Mouse (Mus musculus): ENCODE data around the gene Gpr37. TPM values are rescaled to one million over a fixed set of nuclear protein-coding genes. Genes with fewer than 3 reads are reported as not detected.
A peak's percentile ranks its signal among the peaks of the same experiment; 100 is the strongest.

The Gpr37 gene
- total RNA-seq (2021) = 1 to 10 TPM; 1.6 to 2.1 TPM
- long read RNA-seq, experiment 1, full-length matches to known transcripts = 3 of 3 reads
- long read RNA-seq, experiment 1, partial matches to known transcripts = 0 of 3 reads
- long read RNA-seq, experiment 1, other reads (novel, unspliced or antisense) = 0 of 3 reads
- long read RNA-seq, experiment 2, full-length matches to known transcripts = 3 of 3 reads
- long read RNA-seq, experiment 2, partial matches to known transcripts = 0 of 3 reads
- long read RNA-seq, experiment 2, other reads (novel, unspliced or antisense) = 0 of 3 reads

GRCm38 (mm10) chr6:25690629-25691028 lies at the start of gene Gpr37:
Gene Gpr37 (minus strand): TSS chr6:25690729.
- no peak for DNase-seq (ENCODE audit: low spot score in 2 of 2)

- no peak for DNase-seq (ENCODE audit: low spot score in 2 of 2)
These were observed 46.0 kb upstream of the Gpr37 start for GRCm38 (mm10) chr6:25736533-25736932.

- no peak for DNase-seq (ENCODE audit: low spot score in 2 of 2)
These were observed 36.0 kb upstream of the Gpr37 start for GRCm38 (mm10) chr6:25726560-25726959.

- no peak for DNase-seq (ENCODE audit: low spot score in 2 of 2)
These were observed 20.1 kb upstream of the Gpr37 start for GRCm38 (mm10) chr6:25710601-25711000.

GRCm38 (mm10) chr6:25709250-25709895 lies 18.8 kb upstream of the Gpr37 start:
- peak in 1 of 2 experiments; percentile 7 for DNase-seq (ENCODE audit: low spot score in 2 of 2)

GRCm38 (mm10) chr6:25699956-25700355 lies 9.4 kb upstream of the Gpr37 start:
- no peak for DNase-seq (ENCODE audit: low spot score in 2 of 2)

GRCm38 (mm10) chr6:25690284-25690605 lies 284 bp downstream of the Gpr37 start:
- peak; percentile 7 to 15 for DNase-seq (ENCODE audit: low spot score in 2 of 2)

GRCm38 (mm10) chr6:25689520-25690283 lies 827 bp downstream of the Gpr37 start:
- peak; percentile 14 to 32 for DNase-seq (ENCODE audit: low spot score in 2 of 2)

GRCm38 (mm10) chr6:25688927-25689519 lies 1.5 kb downstream of the Gpr37 start:
- DNase-seq (ENCODE audit: low spot score in 2 of 2) = peak in 1 of 2 experiments; percentile 2

GRCm38 (mm10) chr6:25686760-25687200 lies 3.7 kb downstream of the Gpr37 start:
- no peak for DNase-seq (ENCODE audit: low spot score in 2 of 2)

- no peak for DNase-seq (ENCODE audit: low spot score in 2 of 2)
These were observed 6.1 kb downstream of the Gpr37 start for GRCm38 (mm10) chr6:25684391-25684790.

- DNase-seq (ENCODE audit: low spot score in 2 of 2) = no peak
These were observed 15.4 kb downstream of the Gpr37 start for GRCm38 (mm10) chr6:25675111-25675510.

- DNase-seq (ENCODE audit: low spot score in 2 of 2) = no peak
These were observed 16.7 kb downstream of the Gpr37 start for GRCm38 (mm10) chr6:25673801-25674200.

GRCm38 (mm10) chr6:25670150-25670549 lies 20.4 kb downstream of the Gpr37 start:
- no peak for DNase-seq (ENCODE audit: low spot score in 2 of 2)

- DNase-seq (ENCODE audit: low spot score in 2 of 2) = no peak
These were observed 26.6 kb downstream of the Gpr37 start for GRCm38 (mm10) chr6:25663942-25664341.

- DNase-seq (ENCODE audit: low spot score in 2 of 2) = no peak
These were observed 30.4 kb downstream of the Gpr37 start for GRCm38 (mm10) chr6:25659924-25660675.

Other genes starting within 250 kb of the Gpr37 start
- gene Pot1a, start 118.5 kb upstream of the Gpr37 start, total RNA-seq (2021) = 10 to 100 TPM; 19.5 to 21.9 TPM

Data from adrenal gland, postnatal 4 days (tissue).